Mouse (Mus musculus): Measurements from ENCODE around the gene Bcl2a1d.
"Not testable (repeated sequence)": the region's sequence is repeated elsewhere in the genome, so short reads cannot be mapped to it uniquely, and the experiment has no call there.

Gene Bcl2a1d

GRCm38 (mm10) chr9:88705157-88705556, 26.6 kb downstream of the Bcl2a1d start:
- in situ Hi-C loops (cut with MboI, MseI) = loop anchor here (10.0 kb wide), 1 partner anchor 260 kb away; no protein-coding TSS in a partner anchor

DNA sequence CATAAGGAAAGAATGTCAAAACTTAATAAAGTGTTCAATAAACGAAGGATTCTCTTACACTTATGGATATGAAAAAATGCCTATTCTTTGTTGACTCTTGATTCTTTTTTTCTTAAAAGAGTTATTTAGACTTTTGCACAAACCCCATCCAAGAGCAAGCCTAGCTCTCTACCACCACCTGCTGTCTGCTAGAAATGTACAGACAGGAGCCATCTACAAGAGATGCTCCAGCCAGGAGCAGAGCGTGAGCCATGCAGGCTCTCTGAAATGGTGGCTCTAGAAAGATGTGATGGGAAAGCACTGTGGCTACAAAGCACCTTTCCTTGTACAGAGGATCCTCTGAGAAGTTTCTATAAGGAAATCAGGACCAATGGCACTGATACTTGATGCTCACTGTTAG, 33.0 kb downstream of the Bcl2a1d start:
- in situ Hi-C loops (cut with MboI, MseI) = loop anchor here (5.0 kb wide), 1 partner anchor 534 kb away; no protein-coding TSS in a partner anchor

DNA sequence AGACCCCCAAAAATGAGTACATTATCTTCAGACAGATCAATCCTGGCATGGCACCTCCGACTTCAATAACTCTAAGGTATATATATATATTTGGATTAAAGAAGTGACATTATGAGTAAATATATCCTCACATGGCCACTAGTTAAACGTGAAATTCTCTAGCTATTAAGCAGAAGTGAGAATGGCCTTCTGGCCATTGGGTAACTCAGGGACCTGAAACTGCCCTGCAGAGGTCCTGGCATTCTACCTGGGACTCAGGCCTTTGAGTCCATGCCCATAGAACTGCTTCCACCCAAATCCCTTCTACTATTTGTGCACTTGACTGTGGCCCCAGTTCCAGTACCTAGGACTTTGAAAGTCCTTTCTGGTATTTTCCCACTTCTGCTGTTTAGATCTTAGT, 40.4 kb downstream of the Bcl2a1d start:
- in situ Hi-C loops (cut with MboI, MseI) = not testable (repeated sequence)

GRCm38 (mm10) chr9:88689451-88689850, 42.3 kb downstream of the Bcl2a1d start:
- in situ Hi-C loops (cut with MboI, MseI) = loop anchor here (5.0 kb wide), 1 partner anchor 293 kb away; no protein-coding TSS in a partner anchor

DNA sequence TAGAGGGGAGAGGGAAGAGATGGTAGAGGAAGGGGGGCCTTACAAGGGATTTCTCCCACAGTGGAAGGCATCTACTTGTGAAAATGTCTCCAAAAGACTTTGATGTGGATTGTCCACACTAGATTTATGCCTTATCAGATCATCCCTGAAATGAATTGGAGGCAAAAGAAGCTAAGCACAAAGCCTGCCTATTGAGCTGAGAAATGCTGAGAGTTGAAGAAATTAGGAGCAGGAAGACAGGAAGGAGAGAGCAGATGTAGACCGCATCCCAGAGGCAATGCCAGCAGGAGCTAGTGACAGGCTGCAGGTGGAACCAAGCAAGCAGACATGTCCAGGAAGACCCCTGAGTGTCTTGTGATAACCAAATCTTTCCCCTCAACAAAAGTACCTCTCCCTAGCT, 45.0 kb downstream of the Bcl2a1d start:
- in situ Hi-C loops (cut with MboI, MseI) = loop anchor here (5.0 kb wide), 1 partner anchor 296 kb away; no protein-coding TSS in a partner anchor
